ENCODE assay signal across 28 mouse cellular contexts in genomic region chr4:135309726-135310125, GRCm38 (mm10). TPM values are rescaled to one million over a fixed set of nuclear protein-coding genes. Genes with fewer than 3 reads are reported as not detected.
DNase-seq lines count a peak whose midpoint lies in the region; ATAC-seq and TF ChIP-seq lines count a peak whose summit lies in the region.
"Had no signal": no experiment of that assay in that cellular context is flagged by ENCODE, and none has a peak within 500 bp of the region (broad histone marks: within the 10 kb centered on the region; RNA-seq: fewer than 3 reads in every experiment).

No protein-coding gene starts in this region.

- no peak for TF ChIP-seq POLR2A in heart, adult 2 months (IDR thresholded peaks at IDR 0.05; ENCODE audit: insufficient read depth, low read depth, low read length)

- H3K36me3 ChIP-seq in heart, adult 2 months (ENCODE audit: control insufficient read depth, insufficient read depth, low read length), result no peaks in the 10 kb centered on the region
- peaks cover 2% of the 10 kb centered on the region; the same call in 1 of the 2 replicates for H3K36me3 ChIP-seq in heart, embryonic 14.5 days (ENCODE audit: control insufficient read depth, insufficient read depth, low read length)
- H3K36me3 ChIP-seq in kidney, embryonic 16.5 days (ENCODE audit: insufficient read depth, low read length), result peaks cover under 1% of the 10 kb centered on the region

- TF ChIP-seq CTCF in heart, adult 2 months (IDR thresholded peaks at IDR 0.05), result no peak

- intact Hi-C loops in heart, adult 2 months (cut with DNase I), result no loop called here
- intact Hi-C loops in heart, postnatal 10 days (cut with DNase I), result no loop called here

- H3K4me3 ChIP-seq in heart, adult 2 months, result no peak overlapping the region
- H3K4me3 ChIP-seq in heart, embryonic 14.5 days (ENCODE audit: control insufficient read depth in 1 of 2, insufficient read depth in 1 of 2, low read depth in 1 of 2, low read length in 2 of 2), result no peak overlapping the region
- no peak overlapping the region for H3K4me3 ChIP-seq in kidney, embryonic 16.5 days (ENCODE audit: low read length)
- H3K4me3 ChIP-seq: embryonic facial prominence, embryonic 13.5 days; forebrain, embryonic 10.5 days; forebrain, embryonic 15.5 days; intestine, embryonic 15.5 days; left cerebral cortex, adult 2 months; limb, embryonic 13.5 days; lung, embryonic 15.5 days had no signal

- peaks cover 32% of the 10 kb centered on the region for H3K4me1 ChIP-seq in heart, adult 2 months (ENCODE audit: control insufficient read depth, insufficient read depth, low read length)
- peaks cover 60 to 65% of the 10 kb centered on the region in 2 experiments for H3K4me1 ChIP-seq in heart, embryonic 14.5 days (ENCODE audit: control insufficient read depth in 2 of 2, insufficient read depth in 2 of 2, low read length in 2 of 2)
- peaks cover 46% of the 10 kb centered on the region for H3K4me1 ChIP-seq in kidney, embryonic 16.5 days (ENCODE audit: insufficient read depth, low read length)

- no peak for ATAC-seq in heart, embryonic 14.5 days (ENCODE audit: insufficient number of reproducible peaks, insufficient read depth, low FRiP score, low read depth)
- no peak for ATAC-seq in kidney, embryonic 16.5 days (ENCODE audit: low FRiP score, low TSS enrichment)
- ATAC-seq: forebrain, embryonic 15.5 days; hindbrain, postnatal 0 days; intestine, embryonic 15.5 days; midbrain, embryonic 16.5 days had no signal

- WGBS in heart, adult 2 months, result 77% methylated on average over 5 of the region's 5 CpGs
- 47% methylated on average over 5 of the region's 5 CpGs for WGBS in heart, embryonic 14.5 days
- 48% methylated on average over 5 of the region's 5 CpGs for WGBS in kidney, embryonic 16.5 days

- DNase-seq in heart, adult 2 months, result no peak
- DNase-seq in heart, postnatal 4 days, result no peak
- no peak for DNase-seq in heart, postnatal 10 days
- no peak for DNase-seq in kidney, postnatal 36 days
- DNase-seq in ZHBTc4 (ENCODE audit: low read depth, low spot score), result peak; percentile 86
- DNase-seq in testis, postnatal 10 days (ENCODE audit: low spot score), result no peak
- DNase-seq: adrenal gland, postnatal 10 days; cerebellum, adult 11 months; cerebellum, adult 9-10 months; cerebellum, postnatal 36 days; gastrocnemius, postnatal 36 days; lung, postnatal 36 days; spleen, adult 18-20 months; thymus, adult 18-20 months; thymus, postnatal 25 days had no signal

- H3K27ac ChIP-seq in heart, adult 2 months, result peak overlapping the region; percentile 32; the same call in 1 of the 2 replicates
- H3K27ac ChIP-seq in heart, embryonic 14.5 days (replicated peaks in 1 of 2; ENCODE audit: control insufficient read depth in 1 of 2, insufficient read depth in 1 of 2, low read depth in 2 of 2, low read length in 2 of 2), result peak overlapping the region; percentile 56 to 66; a peak in 3 of 4 replicates
- H3K27ac ChIP-seq in kidney, embryonic 16.5 days (ENCODE audit: low read length), result 0 out of 2 replicates have a peak overlapping the region, but pooled peaks have one; percentile 47
- H3K27ac ChIP-seq: embryonic facial prominence, embryonic 13.5 days; forebrain, embryonic 10.5 days; forebrain, embryonic 15.5 days; hindbrain, postnatal 0 days; intestine, embryonic 15.5 days; left cerebral cortex, adult 2 months; limb, embryonic 13.5 days; lung, embryonic 15.5 days had no signal

- TF ChIP-seq EP300 in heart, adult 2 months (IDR thresholded peaks at IDR 0.05; ENCODE audit: insufficient read depth, low read depth, low read length), result no peak

- H3K4me2 ChIP-seq in heart, embryonic 14.5 days (ENCODE audit: low read length), result no peak overlapping the region
- H3K4me2 ChIP-seq in kidney, embryonic 16.5 days (replicated peaks; ENCODE audit: low read depth, low read length), result no peak overlapping the region
- H3K4me2 ChIP-seq: embryonic facial prominence, embryonic 13.5 days; forebrain, embryonic 15.5 days; intestine, embryonic 15.5 days; limb, embryonic 13.5 days; liver, embryonic 11.5 days; lung, embryonic 15.5 days; midbrain, embryonic 11.5 days had no signal

- H3K9ac ChIP-seq in heart, adult 2 months (ENCODE audit: low read depth, low read length), result no peak overlapping the region
- H3K9ac ChIP-seq in heart, embryonic 14.5 days (ENCODE audit: low read length), result peak overlapping the region; percentile 22; the same call in 1 of the 2 replicates
- peak overlapping the region; percentile 6; the same call in 1 of the 2 replicates for H3K9ac ChIP-seq in kidney, embryonic 16.5 days (replicated peaks; ENCODE audit: low read length)
- H3K9ac ChIP-seq: embryonic facial prominence, embryonic 13.5 days; forebrain, embryonic 15.5 days; intestine, embryonic 15.5 days; lung, embryonic 15.5 days had no signal

- H3K9me3 ChIP-seq in heart, embryonic 14.5 days (ENCODE audit: control insufficient read depth, low read length), result no peaks in the 10 kb centered on the region
- no peaks in the 10 kb centered on the region for H3K9me3 ChIP-seq in kidney, embryonic 16.5 days (ENCODE audit: low read length)
- H3K9me3 ChIP-seq: embryonic facial prominence, embryonic 13.5 days; forebrain, embryonic 10.5 days; forebrain, embryonic 15.5 days; intestine, embryonic 15.5 days; limb, embryonic 13.5 days; lung, embryonic 15.5 days had no signal

- no peaks in the 10 kb centered on the region for H3K27me3 ChIP-seq in heart, adult 2 months (ENCODE audit: control insufficient read depth, insufficient read depth, low read length)
- H3K27me3 ChIP-seq in heart, embryonic 14.5 days (ENCODE audit: control insufficient read depth, insufficient read depth, low read length), result no peaks in the 10 kb centered on the region
- no peaks in the 10 kb centered on the region for H3K27me3 ChIP-seq in kidney, embryonic 16.5 days (ENCODE audit: insufficient read depth, low read length)
- H3K27me3 ChIP-seq: embryonic facial prominence, embryonic 13.5 days; forebrain, embryonic 15.5 days; intestine, embryonic 15.5 days; limb, embryonic 13.5 days; lung, embryonic 15.5 days had no signal

- no peaks in the 10 kb centered on the region for H3K79me2 ChIP-seq in heart, adult 2 months (replicated peaks; ENCODE audit: control insufficient read depth, insufficient read depth, low read length)

RNA-seq across cellular contexts. Expression of gene Clic4, which starts 37.1 kb away (rescaled TPM):
- 100 to 1,000 TPM; 248 to 249 TPM for total RNA-seq in heart, adult 2 months (2021)
- 148 and 227 TPM in 2 replicates for polyA plus RNA-seq in heart, adult 2 months (2012; rRNA removed)
- total RNA-seq in heart, postnatal 4 days (2021), result 100 to 1,000 TPM; 313 to 318 TPM
- polyA plus RNA-seq in heart, embryonic 14.5 days (2014; fragmentation: Nextera tagmentation; extraction: Ambion mirVana), result 181 and 194 TPM in 2 replicates
- 100 to 1,000 TPM; 309 to 310 TPM for total RNA-seq in heart, postnatal 10 days (2021)
- 209 and 228 TPM in 2 replicates for polyA plus RNA-seq in kidney, embryonic 16.5 days (2015; fragmentation: Nextera tagmentation; extraction: Ambion mirVana)

RNA-seq across cellular contexts. Expression of gene Srrm1, which starts 43.4 kb away (rescaled TPM):
- 10 to 100 TPM; 53.8 to 58.2 TPM for total RNA-seq in heart, adult 2 months (2021)
- polyA plus RNA-seq in heart, adult 2 months (2012; rRNA removed), result 25.0 and 35.0 TPM in 2 replicates
- 100 to 1,000 TPM; 132 to 135 TPM for total RNA-seq in heart, postnatal 4 days (2021)
- polyA plus RNA-seq in heart, embryonic 14.5 days (2014; fragmentation: Nextera tagmentation; extraction: Ambion mirVana), result 120 TPM in 2 replicates
- total RNA-seq in heart, postnatal 10 days (2021), result 100 to 1,000 TPM in 1 of 2 experiments, 10 to 100 TPM in 1; 94.6 to 106 TPM
- polyA plus RNA-seq in kidney, embryonic 16.5 days (2015; fragmentation: Nextera tagmentation; extraction: Ambion mirVana), result 180 and 233 TPM in 2 replicates
